Mouse (Mus musculus): ENCODE measurements around the gene Olfr1045. TPM values are rescaled to one million over a fixed set of nuclear protein-coding genes. Genes with fewer than 3 reads are reported as not detected.
"Not testable (repeated sequence)": the region's sequence is repeated elsewhere in the genome, so short reads cannot be mapped to it uniquely, and the experiment has no call there.

Olfr1045 gene
- not detected in 2 replicates for polyA plus RNA-seq (2014; fragmentation: Nextera tagmentation; extraction: Ambion mirVana)

DNA sequence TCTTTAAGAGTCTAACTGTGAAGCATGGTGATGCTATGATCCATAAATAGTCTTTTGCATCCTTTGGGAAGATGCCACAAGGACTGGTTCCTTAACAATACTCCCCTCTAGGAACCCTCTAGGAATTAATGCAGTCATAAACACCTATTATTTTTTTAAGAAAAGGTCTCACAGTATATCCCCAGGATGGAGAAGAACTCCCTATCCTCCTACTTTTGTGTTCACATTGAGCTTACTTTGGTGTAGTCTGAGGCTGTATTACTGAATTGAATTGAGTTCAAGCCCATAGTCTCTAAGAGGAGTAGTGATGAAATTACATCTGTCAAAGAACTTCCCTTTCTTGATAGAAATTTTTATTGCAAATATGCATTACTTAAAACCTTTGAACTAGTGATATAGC is at the start of gene Olfr1045:
TSS of gene Olfr1045 (minus strand) at position 101 of the 400 bp plus-strand sequence.
- Histone ChIP-seq H3K36me3 (replicated peaks; ENCODE audit: control insufficient read depth, insufficient read depth) (no peaks in the 10 kb centered on the region), H3K9ac (no peak within 1 kb of the TSS), H3K4me3 (replicated peaks; ENCODE audit: low read length) (no peak within 1 kb of the TSS), H3K4me2 (replicated peaks) (no peak within 1 kb of the TSS), H3K9me3 (ENCODE audit: control insufficient read depth, low read length) (no peaks in the 10 kb centered on the region), H3K27ac (no peak within 1 kb of the TSS), H3K27me3 (ENCODE audit: control insufficient read depth, insufficient read depth, low read length) (no peaks in the 10 kb centered on the region), H3K4me1 (replicated peaks; ENCODE audit: control insufficient read depth, insufficient read depth, low read length) (no peaks in the 10 kb centered on the region)
- ATAC-seq (ENCODE audit: low FRiP score), result no peak
- DNase-seq (ENCODE audit: low spot score), result no peak

DNA sequence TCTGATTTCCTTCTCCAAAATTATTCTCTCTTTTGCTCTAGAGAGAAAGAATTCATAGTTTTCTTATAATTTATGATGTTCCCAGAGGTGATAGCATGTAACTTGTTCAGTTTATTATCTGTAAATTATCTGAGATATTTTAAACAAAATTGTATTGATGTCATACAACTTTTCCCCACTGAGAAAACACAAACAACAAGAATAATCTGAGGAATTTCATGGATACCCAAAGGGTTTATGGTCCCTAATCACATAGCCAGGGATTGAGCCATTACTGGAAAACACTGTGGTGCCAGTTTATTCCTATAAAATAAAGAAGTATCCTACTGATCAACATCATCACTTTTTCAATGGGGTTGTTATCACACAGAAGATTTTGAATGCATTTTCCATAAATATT is 37.4 kb upstream of the Olfr1045 start, which contains the start of gene Olfr1048:
TSS of gene Olfr1048 (minus strand) at position 101 of the 400 bp plus-strand sequence.
- H3K9me3 ChIP-seq (ENCODE audit: control insufficient read depth, low read length), result no peaks in the 10 kb centered on the region
- H3K4me3 ChIP-seq (replicated peaks; ENCODE audit: low read length), result no peak within 1 kb of the TSS
- H3K36me3 ChIP-seq (replicated peaks; ENCODE audit: control insufficient read depth, insufficient read depth), result no peaks in the 10 kb centered on the region
- DNase-seq (ENCODE audit: low spot score), result no peak
- H3K27ac ChIP-seq, result no peak within 1 kb of the TSS
- no peak for ATAC-seq (ENCODE audit: low FRiP score)
- no peak within 1 kb of the TSS for H3K4me2 ChIP-seq (replicated peaks)
- H3K4me1 ChIP-seq (replicated peaks; ENCODE audit: control insufficient read depth, insufficient read depth, low read length), result no peaks in the 10 kb centered on the region
- no peaks in the 10 kb centered on the region for H3K27me3 ChIP-seq (ENCODE audit: control insufficient read depth, insufficient read depth, low read length)
- no peak within 1 kb of the TSS for H3K9ac ChIP-seq

DNA sequence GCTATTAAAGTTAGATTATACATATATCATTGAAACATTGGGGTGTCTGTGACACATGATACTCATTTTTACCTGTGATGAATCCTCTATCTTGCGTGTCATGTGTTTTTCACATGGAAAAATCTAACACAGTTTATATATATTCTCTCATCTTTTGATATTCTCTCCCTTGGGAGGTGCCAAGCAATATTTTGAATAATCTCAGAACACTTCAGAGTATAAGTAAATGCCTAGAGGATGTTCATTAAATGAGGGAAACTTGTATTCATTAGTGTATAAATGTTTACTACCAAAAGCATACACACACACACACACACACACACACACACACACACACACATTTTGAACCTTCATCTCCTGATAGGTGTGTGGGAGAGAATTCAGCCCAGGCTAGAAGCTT is 28.5 kb upstream of the Olfr1045 start, which contains the start of gene Olfr1047:
TSS of gene Olfr1047 (minus strand) at position 101 of the 400 bp plus-strand sequence.
- H3K4me3 ChIP-seq (replicated peaks; ENCODE audit: low read length), result no peak within 1 kb of the TSS
- DNase-seq (ENCODE audit: low spot score) (no peak), ATAC-seq (ENCODE audit: low FRiP score) (no peak)
- no peak within 1 kb of the TSS for H3K27ac ChIP-seq
- no peaks in the 10 kb centered on the region for H3K4me1 ChIP-seq (replicated peaks; ENCODE audit: control insufficient read depth, insufficient read depth, low read length)
- H3K36me3 ChIP-seq (replicated peaks; ENCODE audit: control insufficient read depth, insufficient read depth), result no peaks in the 10 kb centered on the region
- 95% methylated on average over 1 of the region's 1 CpGs for WGBS
- H3K4me2 ChIP-seq (replicated peaks), result no peak within 1 kb of the TSS
- H3K9ac ChIP-seq, result no peak within 1 kb of the TSS
- no peaks in the 10 kb centered on the region for H3K9me3 ChIP-seq (ENCODE audit: control insufficient read depth, low read length)
- no peaks in the 10 kb centered on the region for H3K27me3 ChIP-seq (ENCODE audit: control insufficient read depth, insufficient read depth, low read length)

DNA sequence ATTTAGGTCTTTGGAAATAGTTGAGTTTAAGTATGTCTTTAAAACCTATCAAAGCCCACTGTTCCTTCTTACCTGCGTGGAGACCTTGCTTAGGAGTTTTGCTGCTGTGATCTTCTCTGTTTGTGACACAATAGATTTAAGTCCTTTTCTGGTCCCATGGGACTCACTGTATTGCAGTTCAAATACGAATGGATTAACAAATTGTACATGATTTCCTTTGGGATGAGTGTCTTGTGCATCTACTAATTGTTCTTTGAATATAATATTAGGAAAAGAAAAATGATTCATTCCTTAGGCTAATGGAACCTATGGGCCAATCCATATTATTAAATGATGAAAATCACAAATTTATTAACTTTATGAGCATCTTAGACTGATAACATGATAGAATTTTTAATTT is 16.4 kb upstream of the Olfr1045 start, which contains the start of gene Olfr1046:
TSS of gene Olfr1046 (minus strand) at position 101 of the 400 bp plus-strand sequence.
- H3K27me3 ChIP-seq (ENCODE audit: control insufficient read depth, insufficient read depth, low read length), result no peaks in the 10 kb centered on the region
- no peaks in the 10 kb centered on the region for H3K4me1 ChIP-seq (replicated peaks; ENCODE audit: control insufficient read depth, insufficient read depth, low read length)
- no peak for ATAC-seq (ENCODE audit: low FRiP score)
- no peak within 1 kb of the TSS for H3K9ac ChIP-seq
- H3K27ac ChIP-seq, result no peak within 1 kb of the TSS
- 71% methylated on average over 2 of the region's 2 CpGs for WGBS
- H3K4me3 ChIP-seq (replicated peaks; ENCODE audit: low read length), result no peak within 1 kb of the TSS
- no peaks in the 10 kb centered on the region for H3K9me3 ChIP-seq (ENCODE audit: control insufficient read depth, low read length)
- no peak within 1 kb of the TSS for H3K4me2 ChIP-seq (replicated peaks)
- no peak for DNase-seq (ENCODE audit: low spot score)
- no peaks in the 10 kb centered on the region for H3K36me3 ChIP-seq (replicated peaks; ENCODE audit: control insufficient read depth, insufficient read depth)

DNA sequence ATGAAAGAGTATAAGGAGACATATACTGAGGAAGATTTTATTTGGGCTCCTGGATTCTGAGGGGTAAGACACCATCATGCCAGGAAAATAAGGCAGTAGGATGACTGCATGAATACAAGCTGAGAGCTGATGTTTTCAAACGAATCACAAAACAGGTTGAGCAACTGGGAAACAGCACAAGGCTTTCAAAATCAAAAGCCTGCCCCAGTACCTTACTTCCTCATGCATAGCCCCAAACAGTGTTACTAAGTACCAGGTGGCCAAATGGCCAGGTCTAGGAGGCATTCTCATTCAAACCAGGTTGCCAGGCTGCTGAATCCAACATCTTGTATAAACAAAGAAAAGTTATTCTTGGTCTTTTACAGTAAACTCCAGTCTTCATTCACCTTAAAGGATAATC is 6.9 kb downstream of the Olfr1045 start:
- H3K9ac ChIP-seq, result no peak overlapping the region
- H3K27ac ChIP-seq, result no peak overlapping the region
- no peaks in the 10 kb centered on the region for H3K9me3 ChIP-seq (ENCODE audit: control insufficient read depth, low read length)
- no peak for ATAC-seq (ENCODE audit: low FRiP score)
- H3K36me3 ChIP-seq (replicated peaks; ENCODE audit: control insufficient read depth, insufficient read depth), result no peaks in the 10 kb centered on the region
- H3K4me2 ChIP-seq (replicated peaks), result no peak overlapping the region
- H3K4me3 ChIP-seq (replicated peaks; ENCODE audit: low read length), result no peak overlapping the region
- DNase-seq (ENCODE audit: low spot score), result no peak
- 66% methylated on average over 1 of the region's 1 CpGs for WGBS
- no peaks in the 10 kb centered on the region for H3K4me1 ChIP-seq (replicated peaks; ENCODE audit: control insufficient read depth, insufficient read depth, low read length)
- no peaks in the 10 kb centered on the region for H3K27me3 ChIP-seq (ENCODE audit: control insufficient read depth, insufficient read depth, low read length)

DNA sequence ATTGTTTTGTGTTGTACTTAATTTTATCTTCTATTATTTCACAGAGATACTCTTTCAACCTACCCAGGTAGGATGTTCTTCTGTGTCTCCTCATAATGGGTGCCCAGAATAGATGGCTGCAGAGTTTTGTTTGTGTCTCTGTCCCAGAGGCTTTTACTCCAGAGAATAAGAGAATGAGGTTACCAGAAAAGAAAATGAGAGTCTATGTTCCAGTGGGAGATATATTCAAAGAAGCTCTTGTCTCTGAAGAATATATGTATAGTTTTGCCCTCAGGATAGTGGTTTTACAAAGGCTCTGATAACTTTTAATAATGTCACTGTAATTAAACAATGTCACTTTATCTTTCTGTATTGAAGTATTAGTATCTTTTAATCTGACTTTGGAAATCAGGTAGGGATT is 17.2 kb downstream of the Olfr1045 start, which contains the start of gene Olfr52:
TSS of gene Olfr52 (minus strand) at position 101 of the 400 bp plus-strand sequence.
- Histone ChIP-seq H3K27ac (no peak within 1 kb of the TSS), H3K27me3 (ENCODE audit: control insufficient read depth, insufficient read depth, low read length) (no peaks in the 10 kb centered on the region), H3K9me3 (ENCODE audit: control insufficient read depth, low read length) (no peaks in the 10 kb centered on the region), H3K4me1 (replicated peaks; ENCODE audit: control insufficient read depth, insufficient read depth, low read length) (no peaks in the 10 kb centered on the region), H3K9ac (no peak within 1 kb of the TSS), H3K4me2 (replicated peaks) (no peak within 1 kb of the TSS), H3K36me3 (replicated peaks; ENCODE audit: control insufficient read depth, insufficient read depth) (no peaks in the 10 kb centered on the region), H3K4me3 (replicated peaks; ENCODE audit: low read length) (no peak within 1 kb of the TSS)
- DNase-seq (ENCODE audit: low spot score) (no peak), ATAC-seq (ENCODE audit: low FRiP score) (no peak)

DNA sequence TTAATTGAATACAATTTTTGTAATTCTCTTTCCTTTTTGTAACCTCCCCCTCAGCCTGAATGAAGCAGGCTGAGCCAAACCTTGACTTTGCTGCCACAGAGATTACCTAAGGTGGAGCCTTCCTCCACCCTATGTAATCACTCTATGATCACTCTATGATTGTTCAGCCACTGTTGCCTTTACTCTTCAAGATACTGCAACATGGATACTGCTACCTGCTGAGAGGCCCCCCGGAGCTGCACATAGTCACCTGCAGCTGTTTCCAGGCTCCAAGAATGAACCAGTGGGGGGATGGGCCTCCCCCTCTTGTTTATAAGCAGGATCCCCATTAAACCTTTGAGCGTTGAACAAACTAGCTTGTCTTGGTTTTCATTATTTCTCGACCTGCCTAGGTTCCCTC is 22.9 kb downstream of the Olfr1045 start:
- no peak overlapping the region for H3K27ac ChIP-seq
- no peak overlapping the region for H3K4me2 ChIP-seq (replicated peaks)
- H3K9ac ChIP-seq, result no peak overlapping the region
- DNase-seq (ENCODE audit: low spot score) (no peak), ATAC-seq (ENCODE audit: low FRiP score) (no peak)
- WGBS, result 85% methylated on average over 3 of the region's 3 CpGs
- no peak overlapping the region for H3K4me3 ChIP-seq (replicated peaks; ENCODE audit: low read length)
- no peaks in the 10 kb centered on the region for H3K9me3 ChIP-seq (ENCODE audit: control insufficient read depth, low read length)
- H3K27me3 ChIP-seq (ENCODE audit: control insufficient read depth, insufficient read depth, low read length), result no peaks in the 10 kb centered on the region
- no peaks in the 10 kb centered on the region for H3K36me3 ChIP-seq (replicated peaks; ENCODE audit: control insufficient read depth, insufficient read depth)
- no peaks in the 10 kb centered on the region for H3K4me1 ChIP-seq (replicated peaks; ENCODE audit: control insufficient read depth, insufficient read depth, low read length)

DNA sequence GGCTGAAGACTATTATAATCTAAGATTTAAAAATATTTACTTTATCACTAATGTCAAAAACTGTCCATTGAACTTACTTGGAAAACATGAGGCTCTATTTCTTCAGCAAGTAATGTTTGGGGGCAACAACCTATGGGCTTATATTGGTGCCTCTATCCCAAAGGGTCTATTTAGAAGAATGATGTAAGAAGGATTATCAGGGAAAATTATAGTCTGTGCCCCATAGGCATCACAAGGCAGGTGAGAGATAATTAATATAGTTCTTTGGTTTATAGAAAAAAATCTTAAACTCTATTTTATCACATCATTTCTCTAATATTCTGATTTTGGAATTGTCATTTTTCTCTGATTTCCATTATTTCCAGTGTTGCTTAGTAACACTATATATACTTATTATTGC is 25.1 kb downstream of the Olfr1045 start, which contains the start of gene Olfr1044:
TSS of gene Olfr1044 (minus strand) at position 101 of the 400 bp plus-strand sequence.
- DNase-seq (ENCODE audit: low spot score) (no peak), ATAC-seq (ENCODE audit: low FRiP score) (no peak)
- no peak within 1 kb of the TSS for H3K4me2 ChIP-seq (replicated peaks)
- H3K27me3 ChIP-seq (ENCODE audit: control insufficient read depth, insufficient read depth, low read length), result no peaks in the 10 kb centered on the region
- no peak within 1 kb of the TSS for H3K27ac ChIP-seq
- H3K4me3 ChIP-seq (replicated peaks; ENCODE audit: low read length), result no peak within 1 kb of the TSS
- H3K9me3 ChIP-seq (ENCODE audit: control insufficient read depth, low read length), result no peaks in the 10 kb centered on the region
- H3K4me1 ChIP-seq (replicated peaks; ENCODE audit: control insufficient read depth, insufficient read depth, low read length), result no peaks in the 10 kb centered on the region
- no peak within 1 kb of the TSS for H3K9ac ChIP-seq
- H3K36me3 ChIP-seq (replicated peaks; ENCODE audit: control insufficient read depth, insufficient read depth), result no peaks in the 10 kb centered on the region

DNA sequence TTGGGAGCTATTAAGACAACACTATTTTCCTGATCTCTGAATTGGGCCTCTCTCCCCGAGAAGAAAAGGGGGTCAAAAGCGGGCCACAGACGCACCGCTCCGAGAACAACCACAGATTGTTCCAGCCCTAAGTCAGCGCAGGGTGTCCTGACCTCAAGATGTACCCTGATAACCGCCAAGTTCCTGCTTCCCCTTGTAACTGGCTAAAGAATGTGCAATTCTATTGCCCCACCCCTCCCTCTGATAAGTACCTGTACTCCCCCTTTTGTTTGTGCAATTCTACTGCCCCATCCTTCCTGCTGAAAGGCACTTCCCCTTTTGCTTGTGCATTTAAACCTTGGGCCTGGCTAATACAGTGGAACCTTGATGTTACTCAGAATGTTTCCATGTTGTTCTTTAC is 27.4 kb downstream of the Olfr1045 start:
- H3K4me2 ChIP-seq (replicated peaks); DNase-seq (ENCODE audit: low spot score); H3K4me3 ChIP-seq (replicated peaks; ENCODE audit: low read length); H3K27me3 ChIP-seq (ENCODE audit: control insufficient read depth, insufficient read depth, low read length); H3K36me3 ChIP-seq (replicated peaks; ENCODE audit: control insufficient read depth, insufficient read depth); H3K27ac ChIP-seq; H3K9ac ChIP-seq; H3K4me1 ChIP-seq (replicated peaks; ENCODE audit: control insufficient read depth, insufficient read depth, low read length); H3K9me3 ChIP-seq (ENCODE audit: control insufficient read depth, low read length); ATAC-seq (ENCODE audit: low FRiP score): not testable (repeated sequence)
- 87% methylated on average over 7 of the region's 7 CpGs for WGBS

DNA sequence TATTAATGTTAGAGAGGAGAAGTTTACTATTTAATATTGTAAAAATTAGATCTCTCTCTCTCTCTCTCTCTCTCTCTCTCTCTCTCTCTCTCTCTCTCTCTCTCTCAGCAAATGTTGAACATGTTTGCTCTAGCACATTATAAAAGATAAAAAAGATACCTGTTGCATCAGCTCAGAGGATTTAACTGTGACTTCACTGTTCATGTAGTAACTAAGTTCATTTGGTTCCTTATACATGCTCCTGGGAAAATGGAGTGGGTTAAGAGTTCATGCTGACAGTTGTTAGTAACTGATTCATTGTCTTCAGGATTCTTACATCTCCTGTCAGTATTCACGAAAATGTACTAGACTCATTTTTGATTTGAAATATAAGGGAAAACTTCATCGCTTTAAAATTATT is 35.4 kb downstream of the Olfr1045 start, which contains the start of gene Olfr1043:
TSS of gene Olfr1043 (minus strand) at position 101 of the 400 bp plus-strand sequence.
- no peaks in the 10 kb centered on the region for H3K9me3 ChIP-seq (ENCODE audit: control insufficient read depth, low read length)
- no peak for ATAC-seq (ENCODE audit: low FRiP score)
- WGBS, result 92% methylated on average over 2 of the region's 2 CpGs

More for the DNA sequence above, 35.4 kb downstream of the Olfr1045 start, which contains the start of gene Olfr1043:
- Histone ChIP-seq H3K36me3 (replicated peaks; ENCODE audit: control insufficient read depth, insufficient read depth) (no peaks in the 10 kb centered on the region), H3K4me2 (replicated peaks) (no peak within 1 kb of the TSS), H3K27me3 (ENCODE audit: control insufficient read depth, insufficient read depth, low read length) (no peaks in the 10 kb centered on the region), H3K27ac (no peak within 1 kb of the TSS), H3K9ac (no peak within 1 kb of the TSS), H3K4me3 (replicated peaks; ENCODE audit: low read length) (no peak within 1 kb of the TSS), H3K4me1 (replicated peaks; ENCODE audit: control insufficient read depth, insufficient read depth, low read length) (no peaks in the 10 kb centered on the region)
- DNase-seq (ENCODE audit: low spot score), result no peak
